Mouse (Mus musculus): ENCODE data around the gene Syngr3. TPM values are rescaled to one million over a fixed set of nuclear protein-coding genes. Genes with fewer than 3 reads are reported as not detected.
"Not testable (repeated sequence)": the region's sequence is repeated elsewhere in the genome, so short reads cannot be mapped to it uniquely, and the experiment has no call there.

The Syngr3 gene
- polyA plus RNA-seq, 1 experiment: 0.46 TPM

DNA sequence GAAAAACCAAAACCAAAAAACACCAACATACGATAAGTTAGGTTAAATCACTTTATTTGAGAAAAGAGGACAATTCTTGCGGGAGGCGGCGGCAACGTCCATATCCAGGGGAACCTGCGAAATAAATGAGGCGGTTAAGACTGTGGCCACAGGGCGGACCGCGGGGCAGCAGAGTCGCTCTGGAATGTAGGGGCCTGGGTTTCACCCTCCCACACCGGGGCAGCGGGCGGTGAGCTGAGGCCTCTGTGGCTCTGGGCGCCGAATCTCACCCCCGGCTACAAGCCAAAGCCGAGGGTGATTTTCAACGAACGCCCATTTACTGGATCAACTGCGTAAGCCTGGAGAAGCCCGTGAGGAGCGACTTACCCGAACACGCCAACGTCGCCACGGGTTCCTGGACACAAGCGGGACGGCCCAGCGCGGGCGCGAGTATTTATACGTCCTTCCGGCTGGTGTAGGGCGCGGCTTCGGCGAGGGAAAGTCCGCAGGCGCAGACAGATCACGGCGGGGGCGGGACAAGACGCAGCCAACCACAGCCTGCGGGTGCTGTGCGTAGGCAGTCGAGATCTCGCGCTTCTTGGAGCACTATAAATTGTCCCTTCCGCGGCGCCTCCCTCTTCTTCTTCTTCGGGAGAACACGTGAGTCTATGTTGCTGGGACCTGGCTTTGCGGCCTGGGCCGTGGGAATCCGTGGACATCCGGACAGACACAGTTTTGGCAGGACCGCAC, 29.9 kb upstream of the Syngr3 start:
- WGBS: under 1% methylated on average over 61 of the region's 61 CpGs

DNA sequence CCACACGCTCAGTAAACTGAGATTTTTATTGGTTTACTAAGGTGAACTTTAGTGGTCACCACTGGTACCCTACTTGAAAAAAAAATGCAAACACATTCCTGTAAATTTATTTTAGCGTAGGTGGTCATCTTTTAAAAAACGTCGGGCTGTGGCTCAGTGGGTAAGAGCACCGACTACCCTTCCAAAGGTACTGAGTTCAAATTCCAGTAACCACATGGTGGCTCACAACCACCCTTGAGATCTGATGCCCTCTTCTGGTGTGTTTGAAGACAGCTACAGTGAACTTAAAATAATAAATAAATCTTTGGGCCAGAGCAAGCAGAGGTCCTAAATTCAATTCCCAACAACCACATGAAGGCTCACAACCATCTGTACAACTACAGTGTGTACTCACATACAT, 29.2 kb upstream of the Syngr3 start:
- DNase-seq; H3K4me3 ChIP-seq (replicated peaks; ENCODE audit: extremely low read depth, low read depth, low read length); H3K4me1 ChIP-seq (ENCODE audit: control insufficient read depth, insufficient read depth, low read length): not testable (repeated sequence)
- 57% methylated on average over 5 of the region's 5 CpGs for WGBS

More for the DNA sequence above, 29.9 kb upstream of the Syngr3 start:
- TF ChIP-seq CTCF (IDR thresholded peaks at IDR 0.05; ENCODE audit: insufficient read depth, low read length) (no peak), POLR2A (IDR thresholded peaks at IDR 0.05; ENCODE audit: borderline replicate concordance, extremely low read depth, low read depth, low read length) (peak; percentile 95)
- H3K4me1 ChIP-seq (ENCODE audit: control insufficient read depth, insufficient read depth, low read length): peaks cover 10% of the 10 kb centered on the region; the same call in 1 of the 2 replicates
- DNase-seq: peak; percentile 96
- H3K4me3 ChIP-seq (replicated peaks; ENCODE audit: extremely low read depth, low read depth, low read length): peak overlapping the region; percentile 77

DNA sequence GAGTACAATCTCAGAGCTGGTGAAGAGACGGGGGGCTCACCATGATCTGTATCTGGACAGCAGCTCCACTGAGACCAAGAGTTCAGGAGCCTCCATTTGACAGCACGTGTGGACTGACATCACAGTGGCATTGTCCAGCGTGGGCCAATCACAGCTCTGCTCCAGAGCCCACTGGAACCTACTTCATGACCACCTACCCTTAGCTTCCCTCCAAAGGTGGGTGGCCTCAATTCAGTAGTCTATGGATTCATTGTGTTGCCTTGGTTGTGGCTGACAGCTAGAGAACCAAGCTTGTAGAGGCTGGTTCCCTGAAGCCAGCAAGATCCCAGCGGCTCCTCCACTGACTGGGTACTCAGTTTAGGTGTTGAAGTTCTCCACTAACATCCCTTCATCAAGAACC, 28.2 kb upstream of the Syngr3 start, which contains the start of the genes Rnf151 and Rps2:
Gene Rnf151 (minus strand): TSS at position 121 of the 400 bp plus-strand sequence.
Gene Rps2 (plus strand): TSS at position 174 of the 400 bp plus-strand sequence.
- 85% methylated on average over 4 of the region's 4 CpGs for WGBS
- no peak for DNase-seq
- Histone ChIP-seq H3K4me3 (replicated peaks; ENCODE audit: extremely low read depth, low read depth, low read length) (no peak within 1 kb of the TSS), H3K4me1 (ENCODE audit: control insufficient read depth, insufficient read depth, low read length) (peaks cover 6% of the 10 kb centered on the region; the same call in 1 of the 2 replicates)
- no peak for TF ChIP-seq POLR2A (IDR thresholded peaks at IDR 0.05; ENCODE audit: borderline replicate concordance, extremely low read depth, low read depth, low read length)
- TF ChIP-seq CTCF (IDR thresholded peaks at IDR 0.05; ENCODE audit: insufficient read depth, low read length): no peak

DNA sequence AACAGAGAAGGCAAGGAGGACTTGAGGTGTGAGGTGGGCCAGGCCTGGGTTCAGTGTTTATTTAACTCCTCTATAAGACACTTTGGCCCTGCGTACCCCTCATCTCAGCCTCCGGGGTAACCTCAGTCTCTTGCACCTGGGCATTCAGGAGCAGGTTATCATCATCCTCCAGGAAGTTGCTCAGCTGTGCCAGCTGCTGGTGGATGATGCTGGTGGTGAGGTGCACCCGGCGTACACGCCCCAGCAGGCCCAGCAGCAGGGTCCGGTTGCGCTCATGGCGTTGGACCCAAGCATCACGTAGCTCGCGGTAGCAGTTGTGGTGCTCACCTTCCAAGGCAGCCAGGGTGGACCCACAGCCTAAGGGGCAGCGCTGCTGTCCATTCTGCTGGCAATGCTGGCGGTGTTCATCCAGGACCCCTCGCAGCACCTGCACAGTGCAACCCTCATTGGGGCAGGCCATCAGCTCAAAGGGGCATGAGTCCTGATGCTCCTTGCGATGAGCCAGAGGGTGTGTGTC, 26.5 kb upstream of the Syngr3 start:
- no peak overlapping the region for H3K4me3 ChIP-seq (replicated peaks; ENCODE audit: extremely low read depth, low read depth, low read length)
- peaks cover 4% of the 10 kb centered on the region; the same call in 1 of the 2 replicates for H3K4me1 ChIP-seq (ENCODE audit: control insufficient read depth, insufficient read depth, low read length)
- no peak for DNase-seq
- TF ChIP-seq POLR2A (IDR thresholded peaks at IDR 0.05; ENCODE audit: borderline replicate concordance, extremely low read depth, low read depth, low read length): no peak
- TF ChIP-seq CTCF (IDR thresholded peaks at IDR 0.05; ENCODE audit: insufficient read depth, low read length): no peak
- WGBS: 97% methylated on average over 15 of the region's 15 CpGs

DNA sequence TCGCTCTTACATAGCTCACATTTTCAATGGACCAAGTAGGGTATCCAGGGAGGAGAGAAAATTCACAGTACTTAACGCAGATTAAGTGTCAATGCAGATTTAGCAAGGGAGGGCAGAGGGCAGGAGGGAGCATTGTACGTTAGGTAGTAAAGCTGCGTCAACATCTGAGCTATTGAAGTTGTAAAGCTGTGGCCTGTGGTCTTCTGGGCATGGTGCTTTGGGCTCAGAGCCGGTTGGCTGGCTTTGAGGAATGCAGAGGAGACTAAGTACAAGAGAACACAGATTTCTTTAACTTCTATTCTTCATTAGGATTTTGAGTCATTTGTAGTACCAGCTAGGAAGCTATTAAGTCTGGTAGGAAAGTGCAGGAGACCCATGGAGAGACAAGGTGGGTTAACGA, 25.8 kb upstream of the Syngr3 start:
- WGBS: 83% methylated on average over 6 of the region's 6 CpGs
- no peak for TF ChIP-seq CTCF (IDR thresholded peaks at IDR 0.05; ENCODE audit: insufficient read depth, low read length)

DNA sequence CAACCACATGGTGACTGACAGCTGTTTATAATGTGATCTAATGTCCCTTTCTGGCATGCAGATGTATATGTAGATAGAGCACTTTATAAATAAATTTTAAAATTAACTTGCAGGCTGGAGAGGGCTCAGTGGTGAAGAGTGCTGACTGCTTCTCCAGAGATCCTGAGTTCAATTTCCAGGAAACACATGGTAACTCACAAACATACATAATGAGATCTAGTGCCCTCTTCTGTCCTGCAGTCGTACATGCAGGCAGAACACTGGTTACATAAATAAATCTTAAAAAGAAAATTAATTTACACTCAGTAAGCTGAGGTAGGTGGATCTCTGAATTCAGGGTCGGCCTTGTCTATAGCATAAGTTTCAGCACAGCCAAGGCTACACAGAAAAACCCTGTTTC, 18.9 kb upstream of the Syngr3 start:
- no peak for DNase-seq
- TF ChIP-seq POLR2A (IDR thresholded peaks at IDR 0.05; ENCODE audit: borderline replicate concordance, extremely low read depth, low read depth, low read length) (no peak), CTCF (IDR thresholded peaks at IDR 0.05; ENCODE audit: insufficient read depth, low read length) (no peak)
- no peak overlapping the region for H3K4me3 ChIP-seq (replicated peaks; ENCODE audit: extremely low read depth, low read depth, low read length)
- 0 out of 2 replicates have a peak, but pooled peaks cover 2% of the 10 kb centered on the region for H3K4me1 ChIP-seq (ENCODE audit: control insufficient read depth, insufficient read depth, low read length)
- 20% methylated on average over 2 of the region's 2 CpGs for whole genome bisulfite sequencing

More for the DNA sequence above, 25.8 kb upstream of the Syngr3 start:
- Histone ChIP-seq H3K4me3 (replicated peaks; ENCODE audit: extremely low read depth, low read depth, low read length) (no peak overlapping the region), H3K4me1 (ENCODE audit: control insufficient read depth, insufficient read depth, low read length) (peaks cover 2% of the 10 kb centered on the region; the same call in 1 of the 2 replicates)
- no peak for DNase-seq

DNA sequence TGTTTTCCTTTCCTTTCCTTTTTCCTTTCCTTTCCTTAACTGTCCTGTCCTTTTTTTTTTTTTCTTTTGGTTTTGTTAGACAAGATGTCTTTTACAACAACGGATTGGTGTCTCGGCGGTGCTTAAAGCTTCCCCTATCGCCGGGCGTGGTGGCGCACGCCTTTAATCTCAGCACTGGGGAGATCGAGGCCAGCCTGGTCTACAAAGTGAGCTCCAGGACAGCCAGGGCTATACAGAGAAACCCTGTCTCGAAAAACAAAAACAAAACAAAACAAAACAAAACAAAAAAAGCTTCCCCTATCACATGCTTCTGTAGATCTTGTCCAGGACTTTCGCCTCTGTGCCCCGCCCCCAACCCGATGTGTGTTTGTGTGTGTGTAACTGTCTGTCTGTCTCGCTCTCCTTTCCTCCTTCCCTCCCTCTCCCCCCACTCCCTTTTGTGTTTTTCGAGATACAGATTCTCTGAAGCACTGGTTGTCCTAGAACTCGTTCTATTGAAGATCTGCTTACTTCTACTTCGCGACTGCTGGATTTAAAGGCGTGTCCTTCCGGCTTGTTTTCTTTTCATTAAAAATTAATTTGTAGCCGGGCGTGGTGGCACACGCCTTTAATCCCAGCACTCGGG, 18.2 kb upstream of the Syngr3 start:
- DNase-seq: no peak
- 2% methylated on average over 24 of the region's 24 CpGs for WGBS
- TF ChIP-seq CTCF (IDR thresholded peaks at IDR 0.05; ENCODE audit: insufficient read depth, low read length) (no peak), POLR2A (IDR thresholded peaks at IDR 0.05; ENCODE audit: borderline replicate concordance, extremely low read depth, low read depth, low read length) (no peak)
- Histone ChIP-seq H3K4me3 (replicated peaks; ENCODE audit: extremely low read depth, low read depth, low read length) (peak overlapping the region; percentile 87), H3K4me1 (ENCODE audit: control insufficient read depth, insufficient read depth, low read length) (0 out of 2 replicates have a peak, but pooled peaks cover 2% of the 10 kb centered on the region)

DNA sequence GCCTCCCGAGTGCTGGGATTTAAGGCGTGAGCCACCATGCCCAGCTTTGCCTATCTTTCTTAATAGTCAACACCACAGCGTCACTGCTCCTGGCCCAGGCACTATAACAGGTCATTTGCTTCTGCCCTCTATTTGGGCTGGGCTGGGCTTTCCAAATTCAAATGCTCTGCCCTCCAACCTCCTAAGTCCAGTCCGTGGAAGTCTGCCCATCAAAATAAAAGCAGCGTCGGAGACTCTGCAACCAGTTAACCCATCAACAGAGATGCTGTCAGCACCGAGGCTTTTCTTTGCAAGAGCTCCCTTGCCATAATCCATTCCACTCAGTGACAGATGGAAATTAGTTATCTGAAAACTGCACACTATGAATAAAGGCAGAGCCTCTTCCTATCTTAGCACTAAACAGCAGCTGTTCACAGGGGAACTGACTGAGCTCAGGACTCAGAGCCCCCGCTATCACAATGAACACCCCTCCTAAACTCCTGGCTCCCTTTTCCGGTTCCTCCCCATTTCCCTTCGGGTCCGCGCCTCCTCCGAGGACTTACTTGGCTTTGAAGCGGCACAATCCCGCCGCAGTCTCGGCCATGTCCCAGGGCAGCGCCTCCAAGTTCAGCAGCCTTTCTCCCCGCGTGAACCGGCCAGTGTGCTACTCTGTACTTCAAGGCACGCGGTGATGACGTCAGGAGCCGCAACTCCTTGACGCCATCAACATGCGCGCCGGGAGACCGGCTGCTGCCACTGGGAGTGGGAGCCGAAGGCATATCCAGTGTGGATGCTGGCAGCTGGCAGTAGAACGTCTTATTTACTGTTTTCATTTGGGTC, 17.4 kb upstream of the Syngr3 start, which contains the start of gene Tbl3:
Gene Tbl3 (minus strand): TSS at position 679 of the 819 bp plus-strand sequence.
- WGBS: 3% methylated on average over 32 of the region's 32 CpGs
- TF ChIP-seq CTCF (IDR thresholded peaks at IDR 0.05; ENCODE audit: insufficient read depth, low read length): no peak
- TF ChIP-seq POLR2A (IDR thresholded peaks at IDR 0.05; ENCODE audit: borderline replicate concordance, extremely low read depth, low read depth, low read length): peak; percentile 83; the same call in 1 of the 2 replicates
- H3K4me1 ChIP-seq (ENCODE audit: control insufficient read depth, insufficient read depth, low read length): 0 out of 2 replicates have a peak, but pooled peaks cover 2% of the 10 kb centered on the region
- DNase-seq: peak; percentile 94
- H3K4me3 ChIP-seq (replicated peaks; ENCODE audit: extremely low read depth, low read depth, low read length): peak within 1 kb of the TSS; percentile 87

DNA sequence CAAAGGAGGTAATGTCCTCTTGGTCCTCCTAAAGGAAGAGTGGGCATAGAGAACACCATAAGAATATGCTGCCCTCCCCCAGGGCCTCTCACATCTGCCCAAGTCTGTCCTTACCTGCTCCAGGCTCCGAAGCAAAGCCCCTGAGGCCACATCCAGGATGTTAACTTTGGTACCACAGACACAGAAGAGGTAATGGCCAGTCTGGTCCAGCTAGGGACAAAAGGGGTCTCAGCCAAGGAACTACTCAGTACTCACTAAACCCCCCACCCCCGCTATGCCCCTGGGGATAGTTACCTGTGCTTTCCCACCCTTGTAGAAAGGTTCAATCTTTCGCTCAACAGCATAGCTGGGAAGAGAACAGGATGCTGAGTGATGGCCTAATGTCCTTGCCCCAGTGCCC, 16.1 kb upstream of the Syngr3 start:
- H3K4me1 ChIP-seq (ENCODE audit: control insufficient read depth, insufficient read depth, low read length): 0 out of 2 replicates have a peak, but pooled peaks cover 2% of the 10 kb centered on the region
- 96% methylated on average over 3 of the region's 3 CpGs for WGBS
- TF ChIP-seq CTCF (IDR thresholded peaks at IDR 0.05; ENCODE audit: insufficient read depth, low read length) (no peak), POLR2A (IDR thresholded peaks at IDR 0.05; ENCODE audit: borderline replicate concordance, extremely low read depth, low read depth, low read length) (no peak)

More for the DNA sequence above, 16.1 kb upstream of the Syngr3 start:
- DNase-seq: no peak
- H3K4me3 ChIP-seq (replicated peaks; ENCODE audit: extremely low read depth, low read depth, low read length): no peak overlapping the region
